Mouse (Mus musculus): ENCODE results near the gene Aimp2. TPM values are rescaled to one million over a fixed set of nuclear protein-coding genes. Genes with fewer than 3 reads are reported as not detected.

The Aimp2 gene
- 10 to 100 TPM; 31.3 to 31.4 TPM for total RNA-seq (2021)

DNA sequence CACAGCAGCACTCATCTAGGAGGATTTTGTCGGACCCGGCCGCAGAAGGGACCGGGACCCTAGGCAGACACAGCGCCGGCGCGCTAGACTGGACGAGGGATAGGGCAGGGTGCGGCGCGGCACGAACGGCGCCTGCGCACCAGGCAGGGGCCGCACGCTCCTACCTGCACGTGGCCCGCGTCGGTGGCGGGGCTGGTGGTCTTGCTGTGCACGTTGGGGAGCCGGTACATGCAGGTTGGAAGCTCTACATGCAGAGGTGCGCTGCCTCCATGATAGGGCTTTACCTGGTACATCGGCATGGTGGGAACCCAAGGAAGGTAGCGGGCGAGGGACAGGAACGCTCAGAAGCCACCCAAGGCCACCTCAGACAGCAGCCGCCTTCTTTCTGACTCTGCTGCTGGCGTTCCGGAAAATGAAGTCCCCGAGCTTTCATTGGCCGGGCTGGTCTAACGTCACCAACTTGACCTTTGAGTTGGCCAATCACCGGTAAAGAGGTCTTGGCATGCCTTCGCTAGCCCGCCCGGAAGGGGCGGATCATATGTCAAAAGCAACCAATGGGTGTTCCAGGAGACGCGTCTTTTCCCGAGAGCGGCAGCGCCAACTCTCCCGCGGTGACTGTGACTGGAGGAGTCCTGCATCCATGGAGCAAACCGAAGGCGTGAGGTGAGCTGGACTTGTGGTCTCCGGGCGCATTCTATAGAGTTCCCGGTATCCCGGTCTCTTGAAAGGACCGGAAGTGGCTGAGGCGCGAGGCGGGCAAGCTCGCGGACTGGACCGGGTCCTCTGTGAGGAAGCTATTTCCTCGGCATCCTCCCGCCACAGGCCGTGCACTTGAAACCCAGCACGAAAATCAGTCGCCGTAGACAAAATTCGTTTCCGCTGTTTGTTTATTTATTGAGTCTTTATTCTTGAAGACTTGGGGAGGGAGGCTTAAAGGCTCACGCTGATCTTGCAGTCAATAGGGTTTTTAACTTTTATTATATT lies at the start of gene Aimp2, which contains the start of gene Pms2:
Aimp2 (minus strand) TSS at position 431 of the 984 bp plus-strand sequence.
Pms2 (plus strand) TSS at position 548 of the 984 bp plus-strand sequence.
- DNase-seq (ENCODE audit: extremely low spot score in 1 of 2, low spot score in 1 of 2) = peak; percentile 83 to 87

DNA sequence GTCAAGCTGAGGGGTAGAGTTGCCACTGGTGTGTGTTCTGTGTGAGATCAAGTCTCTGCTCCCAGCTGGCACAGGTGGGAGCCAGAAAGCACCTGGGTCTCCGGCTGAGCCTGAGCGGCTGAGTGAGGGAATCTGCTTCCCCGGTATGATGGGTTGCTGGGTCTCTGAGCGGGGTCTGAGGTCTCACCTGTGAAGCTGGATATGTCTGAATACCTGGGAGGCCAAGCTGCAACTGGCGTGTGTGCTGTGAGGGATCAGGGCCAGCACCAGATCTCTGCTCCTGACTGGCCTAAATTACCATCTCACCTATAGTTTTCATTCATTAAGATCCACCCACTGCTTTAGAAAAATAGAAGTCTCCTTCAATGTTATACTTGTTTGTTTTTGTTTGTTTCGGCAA lies 47.5 kb upstream of the Aimp2 start:
- DNase-seq (ENCODE audit: extremely low spot score in 1 of 2, low spot score in 1 of 2) = no peak

DNA sequence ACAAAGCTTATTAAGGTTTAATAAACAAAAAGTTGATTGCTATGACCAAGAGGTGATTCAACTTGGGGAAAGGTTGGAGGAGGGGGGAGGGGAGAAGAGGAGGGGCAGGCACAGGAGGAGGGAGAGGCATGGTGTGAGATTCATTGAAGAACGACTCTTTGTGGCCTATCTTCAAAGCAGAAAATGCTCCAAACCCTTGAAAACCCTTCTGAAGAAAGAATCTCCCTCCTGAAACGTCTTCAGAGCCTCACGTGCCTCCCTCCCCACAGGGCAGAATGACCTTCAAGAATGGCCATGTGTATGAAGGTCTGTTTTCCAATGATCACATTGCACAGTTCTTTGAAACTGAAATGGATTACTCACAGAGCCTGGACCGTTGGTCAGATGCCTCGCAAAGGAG lies 40.4 kb upstream of the Aimp2 start:
- no peak for DNase-seq (ENCODE audit: extremely low spot score in 1 of 2, low spot score in 1 of 2)

DNA sequence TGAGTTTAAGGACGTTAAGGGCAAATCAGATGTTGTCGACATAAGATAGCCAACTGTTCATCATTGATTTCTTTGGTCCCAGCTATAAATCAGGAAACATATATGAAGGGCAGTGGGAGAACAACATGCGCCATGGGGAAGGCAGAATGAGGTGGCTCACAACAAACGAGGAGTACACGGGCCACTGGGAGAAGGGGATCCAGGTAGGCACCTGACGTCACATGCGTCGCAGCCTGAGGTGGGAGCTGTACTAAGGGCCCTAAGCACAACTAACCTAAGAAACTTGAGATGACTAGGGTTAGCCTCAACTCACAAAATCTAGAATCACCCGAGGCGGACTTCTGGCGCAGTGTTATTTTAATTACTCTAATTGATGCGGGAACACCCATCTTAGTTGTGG lies 38.7 kb upstream of the Aimp2 start:
- DNase-seq (ENCODE audit: extremely low spot score in 1 of 2, low spot score in 1 of 2) = no peak

DNA sequence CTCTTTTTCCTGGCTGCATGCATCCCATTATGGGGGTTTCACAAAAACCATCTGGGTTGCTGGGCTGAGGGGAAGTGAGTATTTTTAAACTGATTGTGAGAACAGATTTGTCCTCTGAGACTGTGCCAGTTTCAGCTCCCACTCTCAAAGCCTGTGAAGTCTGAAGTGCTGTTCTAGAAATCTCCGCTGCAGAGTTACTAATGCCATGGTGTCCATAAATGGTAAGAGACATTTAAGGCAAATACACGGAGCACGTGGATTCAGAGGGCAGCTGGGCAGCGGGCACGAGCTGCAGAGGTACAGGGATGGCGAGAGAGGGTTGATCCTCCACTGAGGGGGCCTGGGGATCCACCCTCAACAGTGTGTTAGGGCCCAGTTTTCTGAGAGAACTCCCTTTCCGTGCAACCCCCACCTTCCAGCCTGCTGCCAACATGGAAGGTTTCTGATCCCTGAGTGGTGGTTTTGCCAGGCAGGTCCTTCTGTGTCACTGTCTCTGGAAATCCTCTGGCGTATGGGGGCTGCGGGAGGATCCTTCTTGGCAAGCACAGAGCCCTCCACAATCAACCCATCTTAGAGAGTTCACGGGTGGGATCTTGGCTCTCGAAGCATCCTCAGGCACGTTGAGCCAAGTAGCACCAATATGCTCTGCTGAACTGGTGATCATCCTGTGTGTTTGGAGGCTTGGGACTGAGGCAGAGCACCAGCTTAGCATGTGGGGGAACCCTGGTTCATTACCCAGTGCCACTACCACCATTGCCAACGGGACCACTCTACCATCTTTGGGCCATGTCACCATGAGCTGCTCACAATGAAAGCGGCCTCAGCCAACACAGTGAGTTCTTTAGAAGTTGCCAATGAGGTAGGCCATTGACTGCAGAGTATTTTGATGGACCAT lies 33.8 kb upstream of the Aimp2 start:
- DNase-seq (ENCODE audit: extremely low spot score in 1 of 2, low spot score in 1 of 2) = peak; percentile 36 to 55

DNA sequence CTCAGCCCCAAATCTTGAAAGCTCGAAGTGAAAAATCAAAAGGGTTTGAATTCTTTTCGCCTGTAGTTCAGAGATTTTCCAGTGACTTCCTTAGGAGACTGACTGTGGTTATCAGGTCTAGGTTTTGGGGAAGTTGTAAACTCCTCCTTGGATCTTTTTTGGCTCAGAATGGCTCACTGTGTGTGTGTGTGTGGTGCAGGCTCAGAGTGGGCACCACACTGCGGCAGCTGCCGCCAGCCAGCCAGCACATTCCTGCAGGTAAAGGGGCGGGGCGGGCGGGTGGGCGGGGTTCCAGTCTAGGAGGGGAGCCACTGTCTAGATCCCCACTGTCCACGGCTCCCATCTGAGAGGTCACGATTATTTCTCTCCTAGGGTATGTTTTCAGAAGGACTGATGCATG lies 31.9 kb upstream of the Aimp2 start:
- DNase-seq (ENCODE audit: extremely low spot score in 1 of 2, low spot score in 1 of 2) = no peak

DNA sequence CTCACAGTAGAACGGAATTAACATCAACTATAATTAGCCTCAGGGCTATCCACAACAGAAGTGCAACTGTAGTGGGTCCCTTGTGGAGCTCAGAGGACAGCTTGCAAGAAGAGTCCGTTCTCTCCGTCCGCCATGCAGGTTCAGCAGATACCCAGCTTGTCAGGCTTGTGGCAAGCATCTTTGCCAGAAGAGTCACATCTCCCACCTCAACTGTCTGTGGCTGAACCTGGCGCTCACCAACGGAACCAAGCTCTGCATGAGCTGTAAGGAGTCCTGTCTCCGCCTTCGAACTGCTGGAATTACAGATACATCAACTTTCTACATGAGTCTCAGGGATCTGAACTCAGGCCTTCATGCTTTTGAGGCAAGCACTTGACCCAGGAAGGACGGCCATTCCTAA lies 26.5 kb upstream of the Aimp2 start:
- no peak for DNase-seq (ENCODE audit: extremely low spot score in 1 of 2, low spot score in 1 of 2)

DNA sequence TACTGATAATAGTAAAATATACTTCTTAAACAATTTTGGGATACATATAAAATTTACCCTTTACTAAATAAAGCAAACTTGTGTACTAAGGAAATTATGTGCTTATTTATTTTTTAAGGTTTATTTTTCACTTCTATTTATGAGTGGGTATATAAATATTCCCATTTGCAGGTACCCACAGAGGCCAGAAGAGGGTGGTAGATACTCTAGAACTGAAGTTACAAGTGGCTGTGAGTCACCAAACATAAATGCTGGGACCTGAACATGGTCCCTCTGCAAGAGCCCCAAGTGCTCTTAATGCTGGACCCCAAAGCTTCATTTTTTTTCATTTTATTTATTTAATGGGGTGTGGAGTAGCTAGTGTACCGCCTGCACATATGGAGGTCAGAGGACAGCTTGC lies 24.2 kb upstream of the Aimp2 start:
- no peak for DNase-seq (ENCODE audit: extremely low spot score in 1 of 2, low spot score in 1 of 2)

DNA sequence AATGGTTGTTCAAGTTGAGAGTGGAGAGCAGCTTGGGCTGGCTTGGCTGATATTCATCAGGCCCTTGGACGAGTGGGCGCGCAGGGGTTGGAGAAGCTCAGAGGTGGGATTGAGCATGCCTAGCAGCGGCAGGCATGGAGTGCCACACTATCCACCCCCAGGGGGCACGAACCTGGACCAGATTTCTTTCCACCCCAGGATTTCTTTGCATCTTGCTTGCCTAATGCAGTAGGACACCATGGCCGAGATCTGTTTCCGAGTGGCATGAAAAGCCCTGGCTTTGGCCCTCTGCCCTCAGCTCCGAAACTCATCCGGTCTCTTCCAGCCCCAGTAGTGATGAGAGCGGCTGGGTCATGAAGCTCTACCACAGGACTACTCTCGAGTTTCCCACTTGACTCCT lies 23.8 kb upstream of the Aimp2 start:
- DNase-seq (ENCODE audit: extremely low spot score in 1 of 2, low spot score in 1 of 2) = no peak

DNA sequence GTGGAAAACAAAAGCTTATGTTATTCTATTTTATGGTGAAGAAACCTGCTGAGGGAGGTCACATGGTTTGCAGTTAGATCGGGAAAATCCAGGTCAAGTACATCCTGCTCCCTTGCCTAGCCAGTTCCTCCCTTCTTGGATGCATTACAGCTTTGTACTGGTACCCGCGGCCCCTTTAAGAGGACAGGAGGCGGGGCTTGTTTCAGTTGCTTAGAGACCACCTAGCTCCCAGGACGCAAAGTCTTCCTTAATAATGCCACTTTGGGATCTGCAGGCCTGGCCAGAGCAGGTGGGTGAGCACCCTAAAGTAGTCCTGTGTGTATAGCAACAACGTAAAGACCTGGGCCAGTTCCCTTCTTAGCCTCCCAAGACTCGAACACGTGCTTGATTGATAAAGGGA lies 23.2 kb upstream of the Aimp2 start, which contains the start of gene Rsph10b:
Rsph10b (plus strand) TSS at position 205 of the 400 bp plus-strand sequence.
- DNase-seq (ENCODE audit: extremely low spot score in 1 of 2, low spot score in 1 of 2) = peak in 1 of 2 experiments; percentile 27

DNA sequence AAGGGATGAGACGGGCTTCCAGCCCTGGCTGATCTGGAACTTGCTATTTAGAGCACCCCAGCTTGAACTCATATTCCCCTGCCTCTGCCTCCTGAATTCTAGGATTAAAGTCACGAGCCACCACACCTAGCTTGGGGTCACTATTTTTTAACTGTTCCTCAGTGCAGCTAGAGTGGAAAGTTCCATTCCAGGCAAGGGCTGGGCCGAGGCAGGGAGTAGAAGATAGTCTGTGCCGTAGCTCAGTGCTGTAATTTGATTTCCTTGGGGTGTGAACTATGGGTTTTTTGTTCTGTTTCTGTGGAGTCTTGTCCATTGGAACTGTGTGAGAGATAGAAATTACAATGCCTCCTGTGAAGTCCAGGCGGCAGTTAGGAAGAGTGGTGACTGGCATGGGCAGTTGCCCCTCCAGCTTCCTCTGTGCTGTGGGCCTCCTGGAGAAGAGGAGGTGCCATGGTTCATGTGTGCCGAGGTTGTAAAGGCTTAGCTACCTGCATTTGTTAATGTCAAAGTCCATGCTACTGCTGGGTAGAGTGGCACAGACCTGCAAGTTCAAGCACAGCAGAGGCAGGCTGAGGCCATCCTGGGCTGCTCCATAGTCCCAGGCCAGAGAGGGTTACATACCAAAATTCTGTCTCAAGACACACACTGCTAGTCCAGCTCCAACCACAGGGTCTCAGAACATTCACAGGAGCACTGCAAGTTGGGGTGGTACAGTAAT lies 22.4 kb upstream of the Aimp2 start:
- DNase-seq (ENCODE audit: extremely low spot score in 1 of 2, low spot score in 1 of 2) = no peak

DNA sequence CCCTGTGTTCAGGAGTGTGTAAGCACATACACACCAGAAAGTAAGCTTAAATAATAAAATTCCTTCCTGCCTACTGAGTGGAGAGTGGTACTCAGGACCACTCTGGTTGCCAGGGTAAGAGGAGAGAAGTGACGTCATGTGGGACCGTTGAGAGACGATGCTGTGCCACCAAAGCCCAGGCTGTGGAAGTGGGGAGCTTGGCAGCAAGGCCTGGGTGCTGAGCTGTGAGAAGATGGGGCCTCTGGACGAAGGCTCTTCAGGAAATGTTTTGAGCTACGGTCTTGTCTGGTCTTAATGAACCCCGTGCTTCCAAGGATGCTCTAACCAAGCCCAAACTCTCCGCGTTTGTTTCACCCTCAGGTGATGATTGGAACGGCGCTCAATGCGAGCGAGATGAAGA lies 21.0 kb upstream of the Aimp2 start:
- no peak for DNase-seq (ENCODE audit: extremely low spot score in 1 of 2, low spot score in 1 of 2)

DNA sequence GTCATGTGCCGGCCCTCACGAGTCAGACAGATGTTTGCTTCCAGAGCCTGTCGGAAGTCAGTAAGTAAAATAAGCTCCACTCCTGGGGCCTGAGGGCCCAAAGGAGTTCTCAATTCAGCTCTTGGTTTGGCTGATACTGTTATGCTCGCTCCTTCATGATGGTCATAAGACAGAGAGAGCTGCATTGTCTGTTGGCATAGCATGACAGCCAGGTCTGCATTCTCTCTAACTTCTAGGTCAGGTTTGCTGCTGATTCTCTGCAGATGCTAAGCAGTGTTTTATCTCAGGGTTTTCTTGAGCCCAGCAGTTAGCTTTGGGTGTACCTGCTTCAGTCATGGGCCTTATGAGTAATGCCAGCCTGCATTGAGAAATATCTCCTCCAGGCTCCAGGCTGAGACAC lies 19.6 kb upstream of the Aimp2 start:
- no peak for DNase-seq (ENCODE audit: extremely low spot score in 1 of 2, low spot score in 1 of 2)

DNA sequence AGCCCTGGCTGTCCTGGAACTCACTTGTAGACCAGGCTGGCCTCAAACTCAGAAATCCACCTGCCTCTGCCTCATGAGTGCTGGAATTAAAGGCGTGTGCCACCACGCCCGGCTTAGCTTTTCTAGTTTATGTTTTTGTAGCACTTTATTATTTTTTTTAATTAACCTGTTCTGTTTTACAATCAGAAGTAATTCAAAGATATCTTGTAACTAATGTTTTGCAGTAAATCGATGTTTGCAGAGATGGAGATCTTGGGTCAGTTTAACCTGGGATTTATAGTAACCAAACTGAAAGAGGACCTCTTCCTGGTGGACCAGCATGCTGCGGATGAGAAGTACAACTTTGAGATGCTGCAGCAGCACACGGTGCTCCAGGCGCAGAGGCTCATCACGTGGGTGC lies 18.2 kb upstream of the Aimp2 start, which contains the start of gene Gm42421:
Gm42421 (plus strand) TSS at position 301 of the 400 bp plus-strand sequence.
- no peak for DNase-seq (ENCODE audit: extremely low spot score in 1 of 2, low spot score in 1 of 2)

DNA sequence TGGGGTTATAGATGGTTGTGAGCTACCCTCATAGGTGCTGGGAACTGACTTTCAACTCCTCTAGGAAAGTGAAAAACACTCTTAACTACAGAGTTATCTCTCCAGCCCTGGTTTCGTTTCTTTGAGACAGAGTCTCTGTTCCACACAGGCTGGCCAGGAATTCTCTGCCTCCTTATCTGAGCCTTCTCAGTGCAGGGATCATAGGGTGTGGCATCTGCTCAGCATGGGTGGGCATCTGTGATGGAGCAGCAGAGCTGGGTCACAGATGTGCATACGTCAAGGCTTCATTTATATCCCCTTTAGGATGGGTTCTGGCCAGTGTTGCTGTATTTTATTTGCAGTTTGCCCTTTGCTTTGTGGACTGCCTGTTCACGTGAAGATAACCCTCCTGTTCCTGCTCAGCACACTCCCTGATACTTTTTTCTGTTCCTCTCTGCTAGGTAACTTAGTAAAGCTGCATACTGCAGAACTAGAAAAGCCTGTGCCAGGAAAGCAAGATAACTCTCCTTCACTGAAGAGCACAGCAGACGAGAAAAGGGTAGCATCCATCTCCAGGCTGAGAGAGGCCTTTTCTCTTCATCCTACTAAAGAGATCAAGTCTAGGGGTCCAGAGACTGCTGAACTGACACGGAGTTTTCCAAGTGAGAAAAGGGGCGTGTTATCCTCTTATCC lies 15.3 kb upstream of the Aimp2 start:
- no peak for DNase-seq (ENCODE audit: extremely low spot score in 1 of 2, low spot score in 1 of 2)

DNA sequence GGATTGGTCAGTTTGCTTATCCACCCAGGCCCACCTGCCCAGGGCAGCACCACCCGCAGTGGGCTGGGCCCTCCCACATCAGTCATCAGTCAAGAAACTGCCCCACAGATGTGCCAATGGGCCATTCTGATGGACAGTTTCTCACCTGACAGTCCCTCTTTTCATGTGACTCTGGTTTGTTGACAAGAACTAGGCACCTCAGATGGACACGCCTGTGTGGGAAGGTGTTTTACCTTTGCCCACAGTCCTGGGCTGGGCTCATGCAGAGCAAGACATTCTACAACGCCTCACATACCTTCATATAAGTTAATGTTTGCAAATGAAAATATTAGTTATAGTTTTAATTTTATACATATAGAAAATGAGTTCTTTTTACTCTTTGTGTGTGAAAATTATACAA lies 8.5 kb upstream of the Aimp2 start:
- no peak for DNase-seq (ENCODE audit: extremely low spot score in 1 of 2, low spot score in 1 of 2)

DNA sequence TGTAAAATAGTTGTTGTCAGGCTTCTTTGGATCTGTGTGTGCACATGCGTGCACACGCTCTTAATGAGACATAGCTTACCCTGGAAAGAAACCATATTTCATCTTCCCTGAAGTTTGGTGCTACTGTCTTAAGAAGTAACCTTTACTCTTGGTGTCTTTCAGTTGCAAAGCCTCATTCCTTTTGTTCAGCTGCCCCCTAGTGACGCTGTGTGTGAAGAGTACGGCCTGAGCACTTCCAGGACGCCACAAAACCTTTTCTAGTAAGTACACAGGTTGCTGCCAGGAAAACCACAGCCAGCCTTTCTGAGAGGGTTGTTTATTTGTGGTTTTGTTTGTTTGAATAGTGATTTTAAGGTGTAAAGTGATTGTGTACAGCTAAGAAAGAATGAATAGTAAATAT lies 7.8 kb upstream of the Aimp2 start:
- DNase-seq (ENCODE audit: extremely low spot score in 1 of 2, low spot score in 1 of 2) = peak in 1 of 2 experiments; percentile 36

DNA sequence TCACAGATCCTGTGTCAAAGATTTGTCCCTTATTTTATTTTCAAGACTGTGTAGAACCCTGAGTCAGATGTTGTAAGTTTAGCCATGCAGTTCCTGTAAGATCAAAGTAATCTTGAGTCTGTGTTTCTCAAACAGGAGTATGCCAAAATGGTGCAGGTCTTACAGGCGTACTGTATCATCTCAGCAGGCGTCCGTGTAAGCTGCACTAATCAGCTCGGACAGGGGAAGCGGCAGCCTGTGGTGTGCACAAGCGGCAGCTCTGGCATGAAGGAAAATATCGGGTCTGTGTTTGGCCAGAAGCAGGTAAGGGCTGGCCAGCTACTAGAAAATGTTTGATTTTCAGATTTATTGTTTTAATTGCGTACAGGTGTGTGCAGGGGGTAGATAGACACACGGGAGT lies 6.6 kb upstream of the Aimp2 start:
- DNase-seq (ENCODE audit: extremely low spot score in 1 of 2, low spot score in 1 of 2) = no peak

DNA sequence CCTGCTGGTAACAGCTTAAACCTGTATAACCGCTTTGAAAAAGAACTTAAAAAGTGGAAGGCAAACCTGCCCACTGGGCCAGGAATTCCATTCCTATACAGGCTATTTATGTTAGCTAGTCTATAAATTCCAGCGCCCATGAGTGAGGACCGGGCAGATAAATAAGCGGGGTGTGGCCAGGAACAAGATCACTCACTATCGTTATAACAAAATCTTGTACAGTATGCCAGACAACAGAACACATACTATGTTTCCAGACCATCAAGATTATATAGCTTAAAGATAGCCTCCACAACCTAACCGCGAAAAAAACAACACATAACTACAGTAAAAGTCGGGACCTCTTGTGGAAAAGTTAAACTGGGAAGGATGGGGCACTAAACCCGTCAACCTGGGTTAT lies 721 bp downstream of the Aimp2 start:
- no peak for DNase-seq (ENCODE audit: extremely low spot score in 1 of 2, low spot score in 1 of 2)

DNA sequence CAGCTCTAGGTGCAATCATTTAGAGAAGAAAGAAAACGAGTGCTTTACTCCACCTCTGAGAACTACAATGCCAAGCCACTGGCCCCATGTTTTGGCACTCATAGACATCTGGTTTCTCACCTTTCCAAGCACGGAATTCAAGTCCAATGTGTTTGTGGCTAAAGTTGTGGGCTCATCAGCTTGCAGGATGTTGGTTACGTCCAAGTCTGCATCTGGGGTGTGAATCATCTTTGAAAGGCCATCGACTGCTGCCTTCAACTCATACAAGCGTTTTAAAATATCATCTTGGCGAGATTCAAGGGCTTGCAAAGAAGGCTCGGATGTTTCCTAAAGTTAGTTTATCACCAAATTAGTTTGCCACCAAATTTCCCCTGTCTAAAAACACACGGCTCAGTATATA lies 3.2 kb downstream of the Aimp2 start:
- no peak for DNase-seq (ENCODE audit: extremely low spot score in 1 of 2, low spot score in 1 of 2)

All from layer of hippocampus, postnatal 25 days (tissue).